Mouse (Mus musculus): ENCODE results near the gene Mthfsd. TPM values are rescaled to one million over a fixed set of nuclear protein-coding genes. Genes with fewer than 3 reads are reported as not detected.

Gene Mthfsd
- polyA plus RNA-seq, 1 experiment = 81.0 TPM

DNA sequence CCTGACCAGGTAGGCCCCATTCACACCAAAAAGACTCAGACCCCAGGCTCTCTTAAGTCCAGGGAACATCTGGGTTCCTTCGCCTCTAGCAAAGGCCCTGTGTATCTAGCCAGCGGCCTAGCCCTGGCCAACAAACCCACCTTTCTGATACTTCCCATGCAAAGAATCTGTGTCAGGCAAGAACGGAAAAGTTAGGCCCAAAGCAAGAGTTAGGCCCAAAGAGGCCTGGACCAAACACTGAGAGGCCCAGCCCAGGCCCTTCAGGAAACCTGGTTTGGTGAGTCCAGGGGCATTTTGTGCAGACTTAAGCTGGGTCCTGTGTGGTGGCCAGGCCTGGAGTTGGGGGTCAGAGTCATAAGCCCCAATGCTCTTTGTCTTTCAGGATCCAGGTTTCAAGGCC, 22.6 kb downstream of the Mthfsd start:
- DNase-seq (ENCODE audit: low read depth) = no peak
- TF ChIP-seq POLR2A (IDR thresholded peaks at IDR 0.05; ENCODE audit: borderline replicate concordance, extremely low read depth, insufficient read depth, insufficient read length, poor library complexity, severe bottlenecking) = no peak
- TF ChIP-seq CTCF (IDR thresholded peaks at IDR 0.05; ENCODE audit: borderline replicate concordance, extremely low read depth, insufficient read depth, insufficient read length) = no peak

DNA sequence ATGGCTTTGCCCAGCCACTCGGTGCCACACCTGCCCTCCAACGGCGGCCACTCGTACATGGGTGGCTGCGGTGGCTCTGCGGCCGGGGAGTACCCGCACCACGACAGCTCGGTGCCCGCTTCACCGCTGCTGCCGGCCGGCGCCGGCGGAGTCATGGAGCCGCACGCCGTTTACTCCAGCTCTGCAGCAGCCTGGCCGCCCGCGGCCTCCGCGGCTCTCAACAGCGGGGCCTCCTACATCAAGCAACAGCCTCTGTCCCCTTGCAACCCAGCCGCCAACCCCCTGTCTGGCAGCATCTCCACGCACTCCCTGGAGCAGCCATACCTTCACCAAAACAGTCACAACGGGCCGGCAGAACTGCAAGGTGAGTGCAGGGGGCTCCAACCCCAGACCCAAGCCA, 23.2 kb downstream of the Mthfsd start:
- TF ChIP-seq POLR2A (IDR thresholded peaks at IDR 0.05; ENCODE audit: borderline replicate concordance, extremely low read depth, insufficient read depth, insufficient read length, poor library complexity, severe bottlenecking) (no peak), CTCF (IDR thresholded peaks at IDR 0.05; ENCODE audit: borderline replicate concordance, extremely low read depth, insufficient read depth, insufficient read length) (no peak)
- DNase-seq (ENCODE audit: low read depth) = no peak

DNA sequence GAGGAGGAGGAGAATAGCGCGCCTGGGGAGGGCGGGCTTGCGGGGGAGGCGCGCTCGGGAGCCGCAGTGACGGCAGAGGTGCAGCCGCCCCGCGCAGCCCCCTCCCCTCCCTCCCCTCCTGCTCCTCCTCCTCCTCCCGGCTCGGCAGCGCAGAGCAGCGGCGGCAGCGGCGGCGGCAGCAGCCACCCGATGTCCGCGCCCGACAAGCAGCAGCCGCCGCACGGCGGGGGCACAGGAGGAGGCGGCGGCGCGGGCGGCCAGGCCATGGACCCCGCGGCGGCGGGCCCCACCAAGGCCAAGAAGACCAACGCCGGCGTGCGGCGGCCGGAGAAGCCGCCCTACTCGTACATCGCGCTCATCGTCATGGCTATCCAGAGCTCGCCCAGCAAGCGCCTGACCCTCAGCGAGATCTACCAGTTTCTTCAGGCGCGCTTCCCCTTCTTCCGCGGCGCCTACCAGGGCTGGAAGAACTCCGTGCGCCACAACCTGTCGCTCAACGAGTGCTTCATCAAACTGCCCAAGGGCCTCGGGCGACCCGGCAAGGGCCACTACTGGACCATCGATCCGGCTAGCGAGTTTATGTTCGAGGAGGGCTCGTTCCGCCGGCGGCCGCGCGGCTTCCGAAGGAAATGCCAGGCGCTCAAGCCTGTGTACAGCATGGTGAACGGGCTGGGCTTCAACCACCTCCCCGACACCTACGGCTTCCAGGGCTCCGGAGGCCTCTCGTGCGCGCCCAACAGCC, 23.8 kb downstream of the Mthfsd start, which contains the start of gene Foxf1:
Gene Foxf1, plus strand, starts transcription at position 177 of the 742 bp plus-strand sequence.
- no peak for DNase-seq (ENCODE audit: low read depth)
- TF ChIP-seq CTCF (IDR thresholded peaks at IDR 0.05; ENCODE audit: borderline replicate concordance, extremely low read depth, insufficient read depth, insufficient read length) (no peak), POLR2A (IDR thresholded peaks at IDR 0.05; ENCODE audit: borderline replicate concordance, extremely low read depth, insufficient read depth, insufficient read length, poor library complexity, severe bottlenecking) (no peak)

DNA sequence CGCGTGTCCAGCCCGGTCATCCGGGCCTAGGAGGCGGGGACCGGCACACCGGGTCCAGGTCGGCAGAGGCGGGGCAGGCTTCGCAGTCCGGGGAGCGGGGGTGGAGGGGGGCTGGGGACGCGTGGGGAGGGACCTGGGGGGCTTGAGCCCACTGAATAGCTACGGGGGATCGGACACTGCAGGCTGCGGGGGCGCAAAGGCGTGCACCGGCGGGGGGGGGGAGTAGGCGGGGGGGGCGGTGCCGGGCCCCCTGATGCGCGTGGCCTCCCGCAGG, 24.3 kb downstream of the Mthfsd start:
- TF ChIP-seq POLR2A (IDR thresholded peaks at IDR 0.05; ENCODE audit: borderline replicate concordance, extremely low read depth, insufficient read depth, insufficient read length, poor library complexity, severe bottlenecking) (no peak), CTCF (IDR thresholded peaks at IDR 0.05; ENCODE audit: borderline replicate concordance, extremely low read depth, insufficient read depth, insufficient read length) (no peak)
- no peak for DNase-seq (ENCODE audit: low read depth)

DNA sequence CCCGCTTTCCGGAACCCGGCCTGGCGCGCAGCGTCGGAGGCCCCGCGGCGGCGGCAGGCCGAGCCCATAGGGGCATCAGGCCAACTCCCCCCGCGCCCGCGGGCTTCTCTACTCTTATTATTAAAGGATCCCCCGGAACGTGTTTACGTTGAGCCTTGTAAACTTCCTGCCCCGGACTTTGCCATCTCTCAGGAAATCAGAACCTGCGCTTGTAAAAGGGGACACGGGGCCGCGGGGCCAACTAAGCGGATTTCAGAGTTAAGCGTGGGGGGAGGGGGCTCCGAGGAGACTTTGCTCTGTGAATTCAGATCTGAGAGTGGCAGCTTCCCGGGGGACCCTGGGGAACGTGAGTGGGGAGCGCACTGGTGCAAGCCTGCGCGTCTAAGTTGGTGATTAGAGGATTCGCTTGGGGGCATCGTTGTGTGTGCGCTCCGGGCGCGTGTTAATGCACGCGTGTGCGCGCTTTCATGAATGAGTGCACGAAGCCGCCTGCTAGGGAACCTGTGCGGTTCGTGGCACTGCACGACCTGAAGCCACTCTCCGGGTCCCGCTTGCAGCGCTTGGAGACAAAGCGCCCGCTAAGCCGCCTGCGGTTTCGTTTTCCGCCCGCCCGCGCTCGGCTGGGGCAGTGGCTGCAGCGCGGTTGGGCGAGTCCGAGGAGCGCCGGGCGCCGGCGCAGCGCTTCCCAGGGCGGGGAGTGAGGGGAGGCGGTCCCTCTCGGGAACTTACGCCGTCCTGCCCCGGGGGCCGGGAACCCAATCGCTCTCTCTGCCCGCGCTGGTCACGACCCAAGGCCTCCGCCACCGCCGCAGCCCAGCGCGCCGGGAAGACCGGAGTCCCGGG, 24.9 kb downstream of the Mthfsd start:
- peak; percentile 53 for DNase-seq (ENCODE audit: low read depth)
- TF ChIP-seq CTCF (IDR thresholded peaks at IDR 0.05; ENCODE audit: borderline replicate concordance, extremely low read depth, insufficient read depth, insufficient read length) (no peak), POLR2A (IDR thresholded peaks at IDR 0.05; ENCODE audit: borderline replicate concordance, extremely low read depth, insufficient read depth, insufficient read length, poor library complexity, severe bottlenecking) (no peak)

DNA sequence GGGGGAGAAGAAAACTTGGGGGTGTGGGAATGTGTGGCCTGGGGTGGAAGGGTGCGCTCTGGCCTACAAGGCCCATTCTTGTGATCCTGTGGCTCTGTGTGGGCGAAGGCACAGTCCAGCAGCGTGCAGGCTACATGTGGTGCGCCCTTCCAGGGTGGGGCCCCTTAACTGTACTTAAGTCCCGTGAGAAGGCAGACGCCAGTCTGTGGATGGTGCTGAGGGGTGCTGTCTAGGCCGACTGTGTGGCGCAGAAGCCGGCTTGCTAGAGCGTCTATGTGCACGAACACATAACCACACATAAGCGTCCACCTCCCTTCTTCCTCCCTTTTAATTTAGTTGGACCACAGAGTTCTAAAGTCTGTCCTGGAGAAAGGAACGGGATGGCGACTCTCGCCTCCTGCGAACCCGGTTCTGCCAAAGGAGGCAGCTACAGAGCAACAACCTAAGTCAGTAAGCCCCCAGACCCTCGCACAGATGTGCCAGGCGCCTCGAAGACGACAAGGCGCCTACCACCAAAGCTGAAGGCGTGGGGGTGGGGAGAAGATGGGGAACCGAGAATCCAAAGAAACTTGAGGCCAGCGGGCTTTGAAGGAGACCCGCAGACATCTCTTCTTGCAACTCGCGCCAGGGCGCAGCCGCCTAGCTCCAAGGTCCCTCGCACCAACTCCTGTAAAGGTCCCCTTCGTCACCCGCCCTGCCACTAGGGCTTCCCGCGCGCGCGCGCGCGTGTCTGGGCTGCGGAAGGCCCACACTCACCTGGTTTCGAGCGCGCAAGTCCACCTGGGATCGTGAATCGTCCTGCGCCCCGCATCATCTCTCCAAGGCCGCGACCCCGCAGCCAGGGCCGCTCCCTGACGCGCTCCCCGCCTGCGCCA, 25.7 kb downstream of the Mthfsd start:
- no peak for TF ChIP-seq POLR2A (IDR thresholded peaks at IDR 0.05; ENCODE audit: borderline replicate concordance, extremely low read depth, insufficient read depth, insufficient read length, poor library complexity, severe bottlenecking)
- no peak for TF ChIP-seq CTCF (IDR thresholded peaks at IDR 0.05; ENCODE audit: borderline replicate concordance, extremely low read depth, insufficient read depth, insufficient read length)
- DNase-seq (ENCODE audit: low read depth) = no peak

DNA sequence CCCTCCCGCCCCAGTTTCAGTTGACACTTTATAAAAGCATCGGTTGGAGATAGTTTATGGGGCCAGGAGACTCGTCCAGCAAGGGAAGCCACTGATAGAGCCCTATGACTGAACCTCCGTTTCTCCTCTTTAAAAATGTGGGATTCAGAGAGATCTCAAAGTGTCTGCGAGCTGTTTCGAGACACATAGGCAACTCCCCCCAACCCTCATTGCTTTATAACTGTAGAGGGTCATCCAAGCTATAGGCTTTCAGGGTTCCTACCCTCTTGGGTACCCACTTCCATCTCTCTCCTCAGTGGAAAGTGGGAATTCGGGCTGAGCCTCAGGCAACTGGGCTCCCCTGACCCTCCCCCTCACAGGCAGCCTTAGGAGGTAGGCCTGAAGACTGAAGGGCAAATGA, 26.8 kb downstream of the Mthfsd start:
- no peak for TF ChIP-seq CTCF (IDR thresholded peaks at IDR 0.05; ENCODE audit: borderline replicate concordance, extremely low read depth, insufficient read depth, insufficient read length)
- no peak for TF ChIP-seq POLR2A (IDR thresholded peaks at IDR 0.05; ENCODE audit: borderline replicate concordance, extremely low read depth, insufficient read depth, insufficient read length, poor library complexity, severe bottlenecking)
- DNase-seq (ENCODE audit: low read depth) = no peak

DNA sequence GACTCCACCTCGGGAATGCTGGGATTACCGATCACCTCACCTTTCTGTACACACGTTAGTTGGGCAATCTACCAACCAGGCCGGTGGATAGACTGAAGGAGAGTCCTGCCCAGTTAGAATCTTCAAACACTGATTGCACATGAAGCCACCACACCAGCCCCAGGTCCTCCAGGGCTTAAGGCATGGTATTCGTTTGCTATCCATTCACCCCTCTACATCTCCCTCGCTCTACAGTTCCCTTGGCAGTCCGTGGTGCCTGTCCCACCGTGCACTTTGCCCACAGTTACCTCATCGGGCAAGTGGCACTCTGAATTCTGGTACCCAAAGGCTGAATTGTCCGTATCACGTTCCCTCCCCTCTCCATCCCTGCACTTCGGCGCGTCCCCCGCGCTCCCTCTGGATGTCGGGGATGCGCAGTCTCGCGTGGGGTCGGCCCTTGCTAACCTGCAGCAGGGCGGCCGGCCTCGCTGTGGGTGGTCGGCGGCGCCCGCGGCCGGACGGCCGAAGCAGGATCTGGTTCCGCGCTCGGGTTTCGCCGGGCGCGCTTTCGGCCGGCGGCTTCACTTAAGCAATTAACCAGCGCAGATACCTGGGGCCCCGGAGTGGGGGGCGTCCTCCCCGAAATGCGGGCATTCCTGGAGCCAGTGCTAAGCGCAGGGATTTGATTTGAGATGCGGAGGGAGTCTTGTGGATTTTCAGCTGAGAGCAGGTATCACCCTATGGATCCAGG, 27.7 kb downstream of the Mthfsd start:
- no peak for TF ChIP-seq POLR2A (IDR thresholded peaks at IDR 0.05; ENCODE audit: borderline replicate concordance, extremely low read depth, insufficient read depth, insufficient read length, poor library complexity, severe bottlenecking)
- no peak for TF ChIP-seq CTCF (IDR thresholded peaks at IDR 0.05; ENCODE audit: borderline replicate concordance, extremely low read depth, insufficient read depth, insufficient read length)
- DNase-seq (ENCODE audit: low read depth) = no peak

DNA sequence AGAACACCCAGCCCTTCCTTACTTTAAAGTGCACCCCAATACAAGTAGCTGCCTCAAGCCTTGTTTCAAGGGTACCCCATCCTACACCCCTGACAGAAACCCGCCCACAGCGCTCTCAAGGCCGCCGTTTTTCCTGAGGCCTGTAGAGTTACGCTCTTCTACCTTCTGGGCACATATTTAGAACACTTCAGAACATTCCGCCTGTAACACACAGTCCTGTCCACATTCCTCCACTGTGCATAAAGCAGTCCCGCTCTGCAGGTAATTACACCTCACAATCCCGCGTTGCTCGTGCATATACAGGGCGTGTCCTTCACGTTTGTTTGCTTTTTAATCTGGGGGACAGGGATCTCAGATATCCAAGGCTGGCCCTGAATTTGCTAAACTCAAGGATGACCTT, 28.2 kb downstream of the Mthfsd start:
- TF ChIP-seq POLR2A (IDR thresholded peaks at IDR 0.05; ENCODE audit: borderline replicate concordance, extremely low read depth, insufficient read depth, insufficient read length, poor library complexity, severe bottlenecking) (no peak), CTCF (IDR thresholded peaks at IDR 0.05; ENCODE audit: borderline replicate concordance, extremely low read depth, insufficient read depth, insufficient read length) (no peak)
- DNase-seq (ENCODE audit: low read depth) = no peak

DNA sequence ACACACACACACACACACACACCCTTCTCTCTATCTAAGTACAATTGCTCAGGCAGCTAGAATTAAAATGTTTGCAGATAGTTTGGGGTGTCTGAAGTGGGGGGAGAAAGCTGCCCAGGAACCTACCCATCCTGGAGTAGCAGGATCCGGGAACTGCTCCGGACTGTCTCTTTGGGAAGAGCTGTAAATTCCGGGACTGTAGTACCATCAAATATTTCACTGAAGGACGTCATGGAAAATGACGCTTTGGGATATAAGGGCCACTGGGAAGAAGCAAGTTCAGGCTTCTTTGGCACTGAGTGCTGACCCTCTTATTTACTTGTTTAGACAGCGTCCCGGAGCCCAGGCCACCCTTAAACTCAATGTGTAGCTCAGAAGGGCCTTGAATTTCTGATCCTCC, 29.0 kb downstream of the Mthfsd start:
- DNase-seq (ENCODE audit: low read depth) = no peak
- TF ChIP-seq POLR2A (IDR thresholded peaks at IDR 0.05; ENCODE audit: borderline replicate concordance, extremely low read depth, insufficient read depth, insufficient read length, poor library complexity, severe bottlenecking) (no peak), CTCF (IDR thresholded peaks at IDR 0.05; ENCODE audit: borderline replicate concordance, extremely low read depth, insufficient read depth, insufficient read length) (no peak)

Data from brain, embryonic 14.5 days (tissue).